Mouse (Mus musculus) CH12.LX (cell line): Measurements from ENCODE around the gene Card19. TPM values are rescaled to one million over a fixed set of nuclear protein-coding genes. Genes with fewer than 3 reads are reported as not detected.

Experiments used
- DNase-seq: peaks from one replicate; pipeline ENCODE4 v3.0.0-alpha.2; 2013; ENCODE audit errors: extremely low read depth
- H3K27ac ChIP-seq: 2 replicates; pipeline ENCODE4 v1.5.1; 2012; ENCODE audit warnings: low read depth, mild to moderate bottlenecking, control low read depth, moderate library complexity; ENCODE audit not compliant: insufficient read depth
- H3K27me3 ChIP-seq: replicated peaks from 2 replicates; pipeline ENCODE3; 2012; ENCODE audit warnings: inconsistent platforms
- H3K36me3 ChIP-seq, 2 experiments: replicated peaks in 1 of 2; 2 replicates each; pipeline versions ENCODE3 to v1.6.1; 2012; ENCODE audit warnings: inconsistent platforms in 1 of 2, low read length in 1 of 2, mild to moderate bottlenecking in 1 of 2, mixed read lengths in 1 of 2, moderate library complexity in 1 of 2; ENCODE audit not compliant: control insufficient read depth in 1 of 2, insufficient read depth in 1 of 2
- H3K4me1 ChIP-seq, 2 experiments: 2 replicates each; pipeline ENCODE4 v1.6.1; 2012; ENCODE audit warnings: inconsistent platforms in 1 of 2, moderate library complexity in 1 of 2; ENCODE audit not compliant: insufficient read depth in 2 of 2, control insufficient read depth in 1 of 2
- H3K4me2 ChIP-seq: 2 replicates; pipeline ENCODE4 v1.6.1; 2012; ENCODE audit warnings: low read depth, mild to moderate bottlenecking, control low read depth; ENCODE audit not compliant: poor library complexity, insufficient read depth, severe bottlenecking
- H3K4me3 ChIP-seq, 3 experiments: fragments of 150-350 bp in 1 of 3; sonication (generic) in 1 of 3; replicated peaks in 1 of 3; 2 replicates each; pipeline versions ENCODE3 to v1.5.1; 2011 to 2012; ENCODE audit warnings: low read depth in 2 of 3, low read length in 2 of 3, mild to moderate bottlenecking in 2 of 3, moderate library complexity in 2 of 3, control low read depth in 1 of 3, improper control_type of control experiment in 1 of 3, inconsistent platforms in 1 of 3, mixed read lengths in 1 of 3; ENCODE audit not compliant: poor library complexity in 1 of 3
- H3K79me2 ChIP-seq: replicated peaks from 2 replicates; pipeline ENCODE4 v1.6.1; 2012; ENCODE audit warnings: mild to moderate bottlenecking, moderate library complexity; ENCODE audit not compliant: control insufficient read depth, poor library complexity, insufficient read depth, severe bottlenecking; ENCODE audit errors: extremely low read depth
- H3K9ac ChIP-seq: 2 replicates; pipeline ENCODE4 v1.6.1; 2012; ENCODE audit warnings: low read depth, mild to moderate bottlenecking, control low read depth, moderate library complexity; ENCODE audit not compliant: insufficient read depth
- H3K9me3 ChIP-seq: replicated peaks from 2 replicates; pipeline ENCODE3; 2012; ENCODE audit warnings: low read length, inconsistent platforms, mixed read lengths
- CHD1 ChIP-seq: IDR thresholded peaks from 2 replicates; pipeline ENCODE4 v1.6.1; 2012; ENCODE audit warnings: low read depth, low read length, improper control_type of control experiment, inconsistent platforms
- CHD2 ChIP-seq: IDR thresholded peaks from 2 replicates; pipeline ENCODE4 v1.6.1; 2011; ENCODE audit warnings: low read length, improper control_type of control experiment
- CTCF ChIP-seq, 2 experiments: IDR thresholded peaks in 1 of 2; conservative IDR thresholded peaks in 1 of 2; 2 replicates each; pipeline ENCODE4 v1.5.1; 2011 to 2012; ENCODE audit warnings: low read depth in 2 of 2, low read length in 2 of 2, improper control_type of control experiment in 1 of 2, inconsistent platforms in 1 of 2, mild to moderate bottlenecking in 1 of 2, moderate library complexity in 1 of 2
- ELF1 ChIP-seq: IDR thresholded peaks from 2 replicates; pipeline ENCODE4 v1.6.1; 2014; ENCODE audit warnings: low read depth, mild to moderate bottlenecking, inconsistent platforms, low read length, improper control_type of control experiment
- EP300 ChIP-seq: IDR thresholded peaks from 2 replicates; pipeline ENCODE4 v1.6.1; 2011; ENCODE audit warnings: low read length, improper control_type of control experiment
- ETS1 ChIP-seq: conservative IDR thresholded peaks from 2 replicates; pipeline ENCODE4 v1.6.1; 2012; ENCODE audit warnings: low read depth, mild to moderate bottlenecking, inconsistent platforms, low read length, improper control_type of control experiment, moderate library complexity
- GABPA ChIP-seq: IDR thresholded peaks from 2 replicates; pipeline ENCODE4 v1.6.1; 2012; ENCODE audit warnings: low read depth, low read length, improper control_type of control experiment, inconsistent platforms; ENCODE audit not compliant: insufficient replicate concordance
- HCFC1 ChIP-seq: IDR thresholded peaks from 2 replicates; pipeline ENCODE4 v1.6.1; 2012; ENCODE audit warnings: low read depth, mild to moderate bottlenecking, inconsistent platforms, low read length, improper control_type of control experiment
- JUND ChIP-seq: conservative IDR thresholded peaks from 2 replicates; pipeline ENCODE4 v1.6.1; 2011; ENCODE audit warnings: low read depth, low read length, improper control_type of control experiment
- KAT2A ChIP-seq: IDR thresholded peaks from 2 replicates; pipeline ENCODE4 v1.6.1; 2012; ENCODE audit warnings: low read length, improper control_type of control experiment, inconsistent platforms; ENCODE audit not compliant: insufficient replicate concordance
- MAFK ChIP-seq: IDR thresholded peaks from 2 replicates; pipeline ENCODE4 v1.6.1; 2011; ENCODE audit warnings: low read length, improper control_type of control experiment; ENCODE audit not compliant: insufficient replicate concordance
- MAX ChIP-seq: IDR thresholded peaks from 2 replicates; pipeline ENCODE4 v1.6.1; 2011; ENCODE audit warnings: low read length, improper control_type of control experiment
- MEF2A ChIP-seq: IDR thresholded peaks from 2 replicates; pipeline ENCODE4 v1.6.1; 2014; ENCODE audit warnings: low read depth, mild to moderate bottlenecking, inconsistent platforms, low read length, improper control_type of control experiment, borderline replicate concordance
- MXI1 ChIP-seq: IDR thresholded peaks from 2 replicates; pipeline ENCODE4 v1.6.1; 2011; ENCODE audit warnings: mild to moderate bottlenecking, low read depth, low read length, improper control_type of control experiment
- NELFE ChIP-seq: IDR thresholded peaks from 2 replicates; pipeline ENCODE4 v1.6.1; 2011; ENCODE audit warnings: low read depth, low read length, improper control_type of control experiment
- PAX5 ChIP-seq: IDR thresholded peaks from 2 replicates; pipeline ENCODE4 v1.6.1; 2012; ENCODE audit warnings: low read length, inconsistent platforms, mixed read lengths
- RAD21 ChIP-seq: IDR thresholded peaks from 2 replicates; pipeline ENCODE4 v1.6.1; 2011; ENCODE audit warnings: low read depth, mild to moderate bottlenecking, low read length, improper control_type of control experiment, moderate library complexity
- RCOR1 ChIP-seq: conservative IDR thresholded peaks from 2 replicates; pipeline ENCODE4 v1.6.1; 2012; ENCODE audit warnings: low read depth, mild to moderate bottlenecking, inconsistent platforms, low read length, improper control_type of control experiment
- SIN3A ChIP-seq: IDR thresholded peaks from 2 replicates; pipeline ENCODE4 v1.6.1; 2012; ENCODE audit warnings: low read length, improper control_type of control experiment, inconsistent platforms
- SMC3 ChIP-seq: IDR thresholded peaks from 2 replicates; pipeline ENCODE4 v1.6.1; 2011; ENCODE audit warnings: low read depth, low read length, improper control_type of control experiment
- TBP ChIP-seq: conservative IDR thresholded peaks from 2 replicates; pipeline ENCODE4 v1.6.1; 2011; ENCODE audit warnings: low read depth, low read length, improper control_type of control experiment
- UBTF ChIP-seq: IDR thresholded peaks from 2 replicates; pipeline ENCODE4 v1.6.1; 2012; ENCODE audit warnings: low read depth, mild to moderate bottlenecking, inconsistent platforms, low read length, improper control_type of control experiment, moderate library complexity
- dilution Hi-C: fragments of 300-500 bp; cut with MboI; formaldehyde crosslinking; loops from 2 replicates; pipeline ENCODE4 v1.14.3; 2020; ENCODE audit warnings: low sequenced_read_pairs; ENCODE audit not compliant: extremely low pct_unique_long_range_greater_than_20kb, extremely low pct_ligation_motif_present
- in situ Hi-C: fragments of 300-500 bp; cut with MboI; formaldehyde crosslinking; loops from 3 replicates; pipeline ENCODE4 v1.14.3; 2019; ENCODE audit warnings: low sequenced_read_pairs, low pct_ligation_motif_present, low pct_unique_long_range_greater_than_20kb, mixed read lengths
- polyA plus RNA-seq: library from polyadenylated mRNA; unstranded; fragments of >175 nt; gene quantifications from 2 replicates; pipeline ENCODE4 v1.2.1, GENCODE M21; 2012; ENCODE audit warnings: low read depth; ENCODE audit not compliant: insufficient read length
- total RNA-seq, 2 experiments: library from RNA; depleted of rRNA; stranded (reverse); fragments of 300-350 nt in 1 of 2; fragments of >200 nt in 1 of 2; gene quantifications; 2 replicates each; pipeline ENCODE4 v1.2.3; 2012 to 2014

Gene Card19
- total and polyA plus RNA-seq, 3 experiments = 3.9 to 9.3 (median 5.2) TPM

GRCm38 (mm10) chr13:49195651-49196050 lies 20.2 kb downstream of the Card19 start:
- dilution Hi-C loops (no loop called here), in situ Hi-C loops (loop anchor here (25.0 kb wide), 2 partner anchors 333 to 533 kb away; partner anchors contain the start of genes Barx1 and Phf2)
- H3K4me2 ChIP-seq = no peak overlapping the region
- H3K4me3 ChIP-seq = no peak overlapping the region
- TF ChIP-seq JUND (no peak), SMC3 (no peak), EP300 (no peak), CHD2 (no peak), MAFK (no peak), PAX5 (no peak), SIN3A (no peak), MXI1 (no peak), MAX (no peak), UBTF (no peak), GABPA (no peak), ELF1 (no peak)
- H3K9ac ChIP-seq = no peak overlapping the region
- no peak overlapping the region for H3K27ac ChIP-seq
- DNase-seq = no peak
- H3K79me2 ChIP-seq = no peaks in the 10 kb centered on the region
- no peaks in the 10 kb centered on the region for H3K9me3 ChIP-seq
- H3K27me3 ChIP-seq = no peaks in the 10 kb centered on the region
- H3K4me1 ChIP-seq = peaks cover 5 to 47% of the 10 kb centered on the region in 2 experiments
- H3K36me3 ChIP-seq = peaks cover 2 to 33% of the 10 kb centered on the region in 2 experiments

- Histone ChIP-seq H3K9ac (no peak overlapping the region), H3K27ac (no peak overlapping the region), H3K4me1 (peaks cover 6 to 52% of the 10 kb centered on the region in 2 experiments; a peak in 3 of 4 replicates), H3K9me3 (no peaks in the 10 kb centered on the region), H3K36me3 (peaks cover 2 to 33% of the 10 kb centered on the region in 2 experiments), H3K4me3 (no peak overlapping the region), H3K4me2 (no peak overlapping the region), H3K79me2 (no peaks in the 10 kb centered on the region), H3K27me3 (no peaks in the 10 kb centered on the region)
- TF ChIP-seq SIN3A (no peak), MEF2A (no peak), MAFK (no peak), NELFE (no peak), ETS1 (no peak), RAD21 (no peak), UBTF (no peak), MAX (no peak), MXI1 (no peak), TBP (no peak), CTCF (conservative IDR thresholded peaks at IDR 0.05 in 1 of 2, IDR thresholded peaks at IDR 0.05 in 1 of 2; ENCODE audit: low read depth in 2 of 2, low read length in 2 of 2) (no peak), HCFC1 (no peak), ELF1 (no peak), CHD1 (no peak), CHD2 (no peak), RCOR1 (no peak), KAT2A (no peak)
- dilution Hi-C loops (no loop called here), in situ Hi-C loops (loop anchor here (25.0 kb wide), 2 partner anchors 333 to 533 kb away; partner anchors contain the start of genes Barx1 and Phf2)
- DNase-seq = no peak
Observed at GRCm38 (mm10) chr13:49194811-49195210, 21.0 kb downstream of the Card19 start.
